Mouse (Mus musculus) MEL-GATA-1-ER (cell line): ENCODE measurements around the gene Isg20l2.

ENCODE experiments used
- DNase-seq: peaks from one replicate; pipeline ENCODE4 v3.0.0-alpha.2; 2012; ENCODE audit warnings: low read depth; ENCODE audit errors: extremely low read depth

Isg20l2 gene

GRCm38 (mm10) chr3:87947056-87947810, 17.1 kb downstream of the Isg20l2 start:
- no peak for DNase-seq

GRCm38 (mm10) chr3:87947811-87948199, 17.7 kb downstream of the Isg20l2 start:
- DNase-seq = no peak

- DNase-seq = no peak
Observed at GRCm38 (mm10) chr3:87948378-87949265, 18.5 kb downstream of the Isg20l2 start, which contains the start of gene Crabp2. Gene Crabp2 (plus strand): TSS chr3:87948666.

- no peak for DNase-seq
Observed at GRCm38 (mm10) chr3:87949266-87949954, 19.3 kb downstream of the Isg20l2 start.

GRCm38 (mm10) chr3:87949955-87950515, 19.9 kb downstream of the Isg20l2 start:
- no peak for DNase-seq

- no peak for DNase-seq
Observed at GRCm38 (mm10) chr3:87951946-87952345, 21.8 kb downstream of the Isg20l2 start.

- no peak for DNase-seq
Observed at GRCm38 (mm10) chr3:87952440-87952839, 22.3 kb downstream of the Isg20l2 start.

- DNase-seq = no peak
Observed at GRCm38 (mm10) chr3:87958056-87958455, 27.9 kb downstream of the Isg20l2 start.

GRCm38 (mm10) chr3:87958476-87958875, 28.4 kb downstream of the Isg20l2 start:
- DNase-seq = no peak

GRCm38 (mm10) chr3:87958967-87959366, 28.9 kb downstream of the Isg20l2 start:
- DNase-seq = no peak

GRCm38 (mm10) chr3:87959371-87959770, 29.3 kb downstream of the Isg20l2 start:
- DNase-seq = no peak

- peak; percentile 17 for DNase-seq
Observed at GRCm38 (mm10) chr3:87960191-87960585, 30.1 kb downstream of the Isg20l2 start.

GRCm38 (mm10) chr3:87960586-87961191, 30.6 kb downstream of the Isg20l2 start:
- DNase-seq = peak; percentile 92

GRCm38 (mm10) chr3:87970184-87970938, 40.2 kb downstream of the Isg20l2 start:
- DNase-seq = peak; percentile 57

GRCm38 (mm10) chr3:87970939-87971488, 40.9 kb downstream of the Isg20l2 start, which contains the start of gene Nes:
Gene Nes (plus strand): TSS chr3:87971078.
- no peak for DNase-seq

- DNase-seq = no peak
Observed at GRCm38 (mm10) chr3:87971489-87972202, 41.5 kb downstream of the Isg20l2 start.

GRCm38 (mm10) chr3:87972203-87972664, 42.1 kb downstream of the Isg20l2 start:
- DNase-seq = no peak

- no peak for DNase-seq
Observed at GRCm38 (mm10) chr3:87972776-87973175, 42.7 kb downstream of the Isg20l2 start.
